Mouse (Mus musculus) neutrophil, adult 5-6 weeks (primary cell): ENCODE data around the gene Abcb10. TPM values are rescaled to one million over a fixed set of nuclear protein-coding genes. Genes with fewer than 3 reads are reported as not detected.
A peak's percentile ranks its signal among the peaks of the same experiment; 100 is the strongest.
"Not testable (repeated sequence)": the region's sequence is repeated elsewhere in the genome, so short reads cannot be mapped to it uniquely, and the experiment has no call there.

ENCODE experiments used
- ATAC-seq: fragments of 151-379, 151-347 bp; 2 replicates; pipeline ENCODE4 v1.8.0; 2017; ENCODE audit warnings: mild to moderate bottlenecking, moderate TSS enrichment; ENCODE audit not compliant: insufficient number of reproducible peaks, poor library complexity, low FRiP score, severe bottlenecking; ENCODE audit errors: extremely low read depth
- total RNA-seq: library from RNA; stranded (forward); fragments of 200-1000 nt; gene quantifications from 2 replicates; pipeline ENCODE4 v1.2.3, GENCODE M21; 2017

Abcb10 gene
- total RNA-seq = 6.5 and 6.9 TPM in 2 replicates

DNA sequence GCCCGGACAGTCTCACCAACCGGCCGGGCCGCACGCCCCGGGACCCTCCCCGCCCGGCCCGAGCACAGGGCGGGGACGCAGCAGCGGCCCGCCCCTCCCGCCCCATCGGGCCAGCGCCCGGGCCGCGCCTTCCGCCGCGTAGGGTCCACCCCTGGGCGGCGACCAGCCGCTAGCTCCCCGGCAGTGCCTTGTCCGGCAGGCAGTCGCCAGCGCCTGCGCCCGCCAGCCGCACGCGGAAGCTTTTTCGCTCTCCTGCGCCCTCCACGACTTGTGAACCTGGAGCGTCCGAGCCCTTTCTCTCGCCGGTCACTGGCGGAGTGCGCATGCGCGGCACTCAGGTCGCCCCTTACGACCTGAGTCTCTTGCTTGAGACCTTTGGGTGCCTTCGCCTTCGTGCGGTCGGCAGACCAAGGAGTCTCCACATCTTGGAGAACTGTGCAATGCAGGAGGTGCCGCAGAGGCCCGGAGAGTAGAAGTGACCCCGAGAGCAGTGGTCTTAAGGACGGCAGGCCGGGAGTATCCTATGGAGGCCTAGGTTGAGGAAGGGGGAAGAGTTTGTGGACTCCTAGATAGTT lies at the start of gene Abcb10:
Gene Abcb10, minus strand, starts transcription at position 297 of the 575 bp plus-strand sequence.
- peak; percentile 67 for ATAC-seq

DNA sequence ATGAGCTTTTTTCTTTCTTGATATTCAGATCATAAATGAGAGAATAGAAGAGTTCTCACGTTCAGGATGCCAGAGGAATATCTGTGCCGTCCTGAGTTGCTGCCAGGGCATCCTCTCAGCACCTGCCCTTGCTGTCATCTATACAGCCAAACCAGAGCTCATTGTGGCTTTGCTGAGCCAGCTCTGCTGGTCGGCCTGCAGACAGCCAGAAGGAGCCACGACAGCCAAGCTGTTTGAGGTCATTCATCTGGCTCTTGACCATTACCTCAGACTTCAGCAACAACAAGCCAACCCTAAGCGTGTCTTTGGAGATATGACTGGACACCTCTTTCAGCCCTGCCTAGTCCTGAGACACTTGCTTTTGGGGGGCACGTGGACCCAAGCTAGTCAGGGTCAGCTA lies 44.9 kb upstream of the Abcb10 start:
- ATAC-seq = no peak

DNA sequence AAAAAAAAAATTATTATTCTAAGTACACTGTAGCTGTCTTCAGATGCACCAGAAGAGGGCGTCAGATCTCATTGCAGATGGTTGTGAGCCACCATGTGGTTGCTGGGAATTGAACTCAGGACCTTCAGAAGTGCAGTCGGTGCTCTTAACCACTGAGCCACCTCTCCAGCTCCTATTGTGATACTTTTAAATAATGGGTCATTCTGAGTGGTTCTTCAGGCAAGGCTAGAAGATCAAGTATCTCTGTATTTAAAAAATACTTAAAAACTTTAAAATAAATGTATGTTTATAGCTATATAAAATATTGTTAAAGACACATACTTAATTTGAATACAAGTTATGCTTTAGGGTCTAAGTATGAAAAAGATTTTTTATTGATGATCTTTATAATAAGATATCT lies 43.3 kb upstream of the Abcb10 start:
- not testable (repeated sequence) for ATAC-seq

DNA sequence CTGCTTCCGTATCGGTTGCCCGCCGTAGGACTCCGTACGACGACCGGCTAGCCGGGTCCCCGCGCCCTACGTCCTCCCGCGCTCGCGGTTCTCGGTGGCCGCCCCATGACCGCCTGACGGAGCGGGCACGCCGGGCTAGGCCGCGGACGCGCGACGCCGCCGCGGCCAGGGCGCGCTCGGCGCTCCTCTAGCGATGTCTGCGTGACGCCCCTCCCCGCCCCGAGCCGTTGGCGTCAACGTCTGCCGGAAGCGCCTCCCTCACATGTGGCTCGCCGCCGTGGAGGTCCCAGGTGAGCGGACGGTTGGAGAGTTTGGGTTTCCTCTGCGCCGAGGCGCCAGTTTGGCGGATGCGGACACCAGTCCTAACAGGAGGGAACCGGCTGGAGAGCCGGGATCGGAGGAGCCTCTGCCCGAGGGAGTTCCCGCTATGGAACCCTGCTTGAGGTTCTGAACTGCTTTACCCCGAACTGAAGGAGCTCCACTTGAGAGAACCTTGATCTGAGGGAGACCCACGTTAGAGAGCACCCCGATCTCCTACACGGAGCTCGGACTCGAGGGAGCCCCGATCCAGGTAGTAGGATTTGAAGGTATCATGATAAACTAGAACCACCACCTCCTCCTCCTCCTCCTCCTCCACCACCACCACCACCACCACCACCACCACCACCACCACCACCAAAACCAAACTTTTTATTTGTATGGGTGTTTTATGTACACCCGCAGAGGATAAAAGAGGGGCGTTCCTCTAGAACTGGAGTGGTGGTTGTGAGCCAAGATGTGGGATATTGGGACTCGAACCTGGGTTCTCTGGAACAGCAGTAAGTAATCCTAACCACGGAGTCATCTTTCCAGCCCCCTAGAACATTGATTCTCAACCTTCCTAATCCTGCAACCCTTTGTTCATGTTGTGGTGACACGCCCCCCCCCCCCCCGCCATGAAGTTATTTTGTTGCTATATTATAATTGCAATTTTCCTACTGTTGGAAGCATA lies 38.6 kb upstream of the Abcb10 start, which contains the start of the genes Taf5l and Urb2:
Gene Taf5l, minus strand, starts transcription at position 161 of the 991 bp plus-strand sequence.
Gene Urb2, plus strand, starts transcription at position 272 of the 991 bp plus-strand sequence.
- ATAC-seq = peak; percentile 90

DNA sequence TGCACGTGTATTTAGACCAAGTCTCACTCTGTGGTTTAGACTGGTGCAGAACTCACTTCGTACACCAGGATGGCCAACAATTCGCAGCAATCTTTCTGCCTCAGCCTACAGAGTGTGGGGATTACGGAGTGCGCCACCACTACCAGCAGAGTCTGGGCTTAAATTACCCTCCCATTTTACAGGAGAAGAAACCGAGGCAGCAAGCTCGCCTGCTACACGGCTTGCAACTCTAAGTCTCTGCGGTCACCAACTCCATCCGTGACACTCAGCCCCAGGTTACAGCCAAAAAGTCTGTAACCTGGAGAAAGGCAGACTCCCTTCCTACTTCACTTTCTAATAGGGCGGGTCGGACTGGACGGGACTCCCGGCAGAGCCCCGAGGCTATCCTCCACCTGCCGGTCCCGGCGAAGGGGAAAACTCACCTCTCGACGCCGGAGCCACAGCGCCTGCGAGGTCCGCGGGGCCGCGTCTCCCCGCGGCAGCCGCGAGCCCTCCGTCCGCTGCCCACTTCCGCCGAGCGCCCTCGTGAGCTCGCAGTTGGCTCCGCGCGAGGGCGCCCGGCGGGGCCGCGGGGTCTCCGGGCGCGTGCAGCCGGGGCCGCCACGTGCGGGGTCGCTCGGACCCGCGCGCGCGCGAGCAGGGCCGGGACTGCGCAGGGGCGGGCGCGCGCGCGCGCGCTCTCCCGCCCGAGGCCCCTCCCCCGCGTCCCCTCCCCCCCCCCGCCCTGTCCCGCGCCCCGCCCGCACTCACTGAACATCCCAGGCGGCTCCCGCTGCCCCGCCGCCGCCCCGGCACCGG lies 37.7 kb upstream of the Abcb10 start:
- ATAC-seq = peak; percentile 20

DNA sequence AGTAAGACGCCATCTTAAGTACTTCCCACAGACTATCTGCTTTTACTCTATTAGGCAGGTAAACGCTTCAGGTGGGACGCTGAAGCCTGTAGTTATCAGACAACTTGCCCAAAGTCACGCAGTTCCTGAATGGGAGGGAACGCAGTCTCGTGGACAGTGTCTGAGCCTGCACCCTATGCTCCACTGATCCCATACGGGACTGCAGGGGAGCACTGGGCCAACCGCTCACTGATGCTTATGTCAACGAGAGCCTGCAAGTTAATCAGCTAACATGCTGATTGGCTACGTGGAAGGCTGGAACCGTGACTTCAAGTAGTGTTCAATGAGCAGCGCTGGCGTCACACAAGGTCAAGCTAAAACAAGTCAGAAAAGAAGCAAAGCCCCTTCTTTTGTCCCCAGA lies 36.9 kb upstream of the Abcb10 start:
- no peak for ATAC-seq

DNA sequence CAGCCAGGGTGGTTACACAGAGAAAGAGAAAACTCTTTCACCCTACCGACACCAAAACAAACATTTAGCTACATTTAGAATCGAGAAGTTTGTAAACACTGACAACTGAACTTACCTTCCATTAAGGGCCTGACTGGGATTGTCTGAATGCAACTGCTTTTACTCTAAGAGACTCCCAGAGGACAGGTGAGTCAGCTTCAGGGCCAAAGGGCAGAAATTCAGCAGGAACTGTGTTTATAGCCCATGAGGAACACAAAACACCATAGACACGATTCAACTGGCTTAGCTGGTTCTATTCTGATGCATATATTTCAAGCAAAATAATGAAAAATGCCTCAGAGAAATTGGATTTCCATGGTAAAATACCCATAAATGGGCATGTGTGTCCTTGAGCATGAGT lies 31.8 kb upstream of the Abcb10 start:
- no peak for ATAC-seq

DNA sequence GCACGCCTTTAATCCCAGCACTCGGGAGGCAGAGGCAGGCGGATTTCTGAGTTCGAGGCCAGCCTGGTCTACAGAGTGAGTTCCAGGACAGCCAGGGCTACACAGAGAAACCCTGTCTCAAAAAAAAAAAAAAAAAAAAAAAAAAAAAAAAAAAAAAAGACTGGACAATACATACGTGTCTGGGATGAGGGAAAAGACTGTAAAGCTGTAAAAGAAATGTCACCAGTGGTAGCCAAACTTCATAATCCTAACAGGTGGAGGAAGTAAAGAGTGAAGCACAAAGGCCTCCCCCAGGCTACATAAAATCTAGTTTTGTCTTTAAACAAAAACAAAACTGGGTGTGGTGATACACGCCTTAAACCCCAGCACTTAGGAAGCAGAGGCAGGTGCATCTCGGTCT lies 31.4 kb upstream of the Abcb10 start:
- not testable (repeated sequence) for ATAC-seq

DNA sequence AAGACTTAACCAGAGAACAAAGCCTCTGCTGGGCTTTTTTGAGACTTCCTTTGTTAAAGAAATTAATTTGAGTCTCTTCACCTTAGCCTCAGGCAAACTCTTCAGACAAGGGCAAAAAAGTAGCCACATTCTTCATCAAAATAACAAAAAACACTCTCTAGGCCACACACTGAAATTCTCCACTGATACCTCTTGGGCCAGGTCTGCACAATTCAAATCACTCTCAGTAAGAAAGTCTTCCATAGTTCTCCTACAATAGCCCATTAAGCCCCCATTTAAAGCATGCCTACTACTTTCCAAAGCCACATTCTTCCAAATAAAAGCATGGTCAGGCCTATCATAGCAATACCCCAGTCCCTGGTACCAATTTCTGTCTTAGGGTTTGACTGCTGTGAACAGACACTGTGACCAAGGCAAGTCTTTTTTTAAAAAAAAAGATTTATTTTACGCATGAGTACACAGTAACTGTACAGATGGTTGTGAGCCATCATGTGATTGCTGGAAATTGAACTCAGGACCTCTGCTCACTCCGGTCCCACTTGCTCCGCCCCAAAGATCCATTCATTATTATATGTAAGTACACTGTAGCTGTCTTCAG lies 29.2 kb upstream of the Abcb10 start:
- no peak for ATAC-seq

DNA sequence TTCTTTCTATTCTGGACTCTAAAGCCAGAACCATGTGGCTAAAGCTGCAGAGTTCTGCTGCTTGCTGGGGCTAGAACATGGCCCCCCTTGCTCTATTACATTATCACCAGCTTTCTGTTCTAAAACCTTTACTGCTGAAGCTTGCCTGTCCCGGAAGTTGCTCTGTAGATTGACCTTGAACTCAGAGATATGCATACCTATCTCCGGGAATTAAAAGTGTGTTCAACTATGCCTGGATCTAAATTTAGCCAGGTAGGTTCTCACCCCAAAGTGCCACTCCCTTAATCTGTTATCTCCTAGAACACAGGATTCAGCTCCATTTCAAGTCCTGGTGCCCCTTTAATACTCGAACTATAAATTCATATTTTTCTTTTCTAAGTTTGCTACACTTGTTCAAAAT lies 28.7 kb upstream of the Abcb10 start:
- no peak for ATAC-seq

DNA sequence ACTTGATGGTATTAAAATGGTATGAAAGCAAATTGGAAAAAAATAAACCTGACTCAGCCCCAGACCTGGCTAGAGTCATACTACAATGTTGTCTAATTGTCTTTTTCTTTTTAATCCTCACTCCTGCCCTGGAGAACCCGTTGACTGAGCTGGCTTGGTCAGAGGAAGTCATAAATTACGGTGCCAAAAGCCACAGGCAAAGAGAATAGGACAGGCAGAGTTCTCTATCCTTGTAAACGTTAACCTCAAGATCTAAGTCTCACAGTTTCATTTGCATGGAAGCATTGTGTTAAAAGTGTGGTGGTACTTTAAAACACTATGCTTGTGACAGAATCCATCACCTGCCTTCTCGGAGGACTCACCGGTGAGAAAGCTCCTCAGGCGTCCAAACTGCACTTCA lies 24.9 kb upstream of the Abcb10 start:
- no peak for ATAC-seq

DNA sequence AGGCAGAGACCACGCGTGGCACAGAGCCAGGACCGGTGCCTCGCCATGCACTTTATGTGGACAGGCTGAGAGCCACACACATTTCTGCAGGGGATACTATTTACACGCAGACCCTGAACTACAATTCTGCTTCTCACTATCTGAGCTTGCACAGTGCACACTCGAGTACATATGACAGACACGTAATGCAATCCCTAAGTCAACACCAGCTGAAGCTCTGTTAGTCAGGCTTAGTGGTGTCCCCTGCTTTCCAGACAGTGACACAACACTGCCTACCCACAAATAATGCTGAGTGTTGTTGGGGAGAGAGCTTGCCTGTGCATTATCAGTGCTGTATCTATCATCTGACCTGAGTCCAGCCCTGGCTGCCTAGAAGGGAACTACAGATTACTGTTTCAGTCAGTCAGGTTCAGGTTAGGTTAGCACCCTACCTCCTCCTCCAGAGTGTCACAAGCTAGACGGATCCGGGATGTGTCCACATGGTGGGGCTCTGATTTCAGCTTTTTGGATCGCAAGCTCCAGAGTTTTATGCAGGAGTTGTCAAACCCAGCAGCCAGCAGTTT lies 19.7 kb upstream of the Abcb10 start:
- ATAC-seq = no peak

DNA sequence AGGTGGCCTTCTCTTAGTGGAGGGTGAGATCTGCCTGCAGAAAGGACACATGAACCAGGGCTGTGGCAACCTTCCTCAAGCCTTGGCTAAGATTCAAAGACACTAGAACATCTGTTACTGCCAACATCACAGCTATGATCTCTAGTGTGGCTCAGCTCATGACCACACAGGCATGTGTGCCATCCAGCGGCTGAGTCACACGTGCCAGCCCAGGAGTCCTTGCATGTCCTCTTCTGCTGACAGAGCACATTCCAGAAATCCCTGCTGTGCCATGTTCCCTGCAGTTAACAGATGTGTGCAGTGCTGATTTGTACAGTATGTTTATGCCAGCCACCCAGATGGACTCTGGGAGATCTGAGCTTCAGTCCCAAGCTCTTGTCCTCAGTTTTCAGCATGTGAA lies 16.6 kb upstream of the Abcb10 start:
- ATAC-seq = no peak

DNA sequence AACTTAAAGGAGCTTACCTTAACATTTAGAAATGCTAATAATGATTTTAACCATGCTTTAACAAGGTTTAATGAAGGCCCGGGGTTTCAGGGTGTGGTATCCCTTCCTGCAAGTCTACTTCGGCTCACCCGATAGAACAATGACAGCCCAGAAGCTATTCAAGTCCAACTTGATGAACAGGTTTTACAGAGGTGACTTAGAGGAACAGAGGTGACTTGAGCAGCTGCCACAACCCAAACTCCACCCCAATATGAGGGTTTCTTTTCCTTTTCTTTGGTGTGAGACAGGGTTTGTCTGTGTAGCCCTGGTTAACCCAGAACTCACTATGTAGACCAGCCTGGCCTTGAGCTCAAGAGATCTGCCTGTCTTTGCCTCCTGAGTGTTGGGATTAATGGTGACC lies 11.1 kb upstream of the Abcb10 start:
- ATAC-seq = no peak

DNA sequence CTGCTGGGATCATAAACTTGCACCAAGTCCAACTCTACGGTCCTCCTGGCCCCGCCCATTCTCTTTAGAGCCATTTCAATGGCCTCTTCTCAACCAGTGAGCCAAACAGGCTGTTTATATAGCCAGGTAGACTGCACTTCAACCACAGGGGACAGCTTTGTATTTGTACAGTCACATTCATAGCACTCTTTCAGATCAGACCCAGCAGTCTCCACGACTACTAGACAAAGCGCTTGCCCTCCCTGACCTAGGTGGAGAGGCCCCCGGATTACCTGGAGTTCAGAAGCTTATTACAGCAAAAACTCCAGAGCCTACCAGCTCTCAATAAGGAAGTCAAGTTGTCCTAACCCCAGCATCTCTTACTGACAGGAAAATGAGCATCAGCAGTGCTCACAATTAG lies 10.7 kb upstream of the Abcb10 start:
- ATAC-seq = no peak

DNA sequence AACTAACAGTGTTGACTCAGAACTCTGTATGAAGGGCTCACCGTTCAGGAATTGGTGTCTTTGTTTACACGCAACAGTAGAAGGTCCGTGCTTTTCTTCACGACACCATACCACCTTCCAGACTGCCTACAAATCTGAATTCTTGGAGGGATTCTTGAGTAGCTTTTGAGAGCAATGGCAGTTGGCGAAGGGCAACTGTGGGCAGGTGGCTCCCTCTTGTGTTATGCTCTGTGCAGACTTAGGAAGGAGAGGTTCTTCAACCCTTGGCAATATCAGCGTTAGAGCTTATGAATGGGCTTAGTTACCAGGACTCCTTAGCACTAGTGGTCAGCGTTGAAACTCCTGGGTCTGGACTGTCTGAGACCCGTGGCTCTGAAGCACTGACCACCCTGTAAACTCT lies 9.7 kb upstream of the Abcb10 start:
- ATAC-seq = no peak

DNA sequence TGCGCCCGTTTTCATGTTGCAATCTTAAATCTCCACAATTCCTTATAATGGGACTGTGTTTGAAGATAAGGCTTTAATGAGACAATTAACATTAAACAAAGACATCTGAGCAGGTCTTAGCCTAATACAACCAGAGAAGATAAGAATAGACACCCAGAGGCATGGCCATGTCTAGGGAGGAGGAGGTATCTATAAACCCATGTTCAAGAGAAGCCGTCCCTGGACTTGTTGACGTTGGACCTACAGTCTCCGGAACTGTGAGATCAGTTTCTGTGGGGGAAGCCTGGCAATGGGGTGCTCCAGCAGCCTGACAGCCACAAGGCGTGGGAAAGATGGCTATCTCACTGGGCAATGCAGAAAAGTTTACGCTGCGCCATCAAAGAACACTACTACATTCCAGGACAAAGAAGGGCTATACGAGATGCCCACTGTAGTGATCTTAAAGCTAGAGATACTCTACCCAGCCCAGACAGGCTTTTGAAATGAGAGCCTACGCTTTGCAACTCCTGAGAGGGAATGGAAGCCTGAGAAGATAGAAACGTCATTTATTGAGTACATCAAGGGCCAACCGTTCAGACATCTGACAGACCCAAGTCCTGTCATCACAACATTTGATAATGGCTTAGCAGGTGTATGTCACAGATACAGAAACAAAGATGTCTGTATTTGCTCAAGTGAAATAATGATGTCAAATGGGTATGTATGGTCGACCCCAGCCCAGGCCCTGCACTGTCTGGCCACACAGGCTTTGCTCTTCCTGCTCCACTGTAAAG lies 7.5 kb upstream of the Abcb10 start:
- ATAC-seq = no peak

DNA sequence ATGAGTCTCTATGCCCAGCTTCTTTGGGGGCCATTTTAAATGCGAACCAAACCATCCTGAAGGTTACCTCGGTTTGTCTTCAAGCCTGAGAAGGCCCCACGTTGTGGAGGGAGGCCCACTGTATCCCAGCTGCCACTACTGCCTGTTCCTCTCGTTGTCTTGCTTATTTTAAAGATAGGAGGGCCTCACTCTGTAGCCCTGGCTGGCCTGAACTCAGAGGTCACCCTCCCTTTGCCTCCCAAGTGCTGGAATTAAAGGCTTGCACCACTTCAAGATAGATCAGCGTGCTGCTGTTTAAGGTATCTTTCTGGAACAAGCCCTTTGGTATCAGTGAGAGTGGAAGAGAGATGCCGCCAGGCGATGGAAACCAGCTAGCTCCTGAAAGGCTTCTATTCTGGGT lies 6.2 kb upstream of the Abcb10 start:
- ATAC-seq = no peak
